Mouse (Mus musculus) adrenal gland, adult 2 months (tissue): ENCODE measurements around the gene Mrpl30. TPM values are rescaled to one million over a fixed set of nuclear protein-coding genes. Genes with fewer than 3 reads are reported as not detected.

Experiments
- DNase-seq: peaks from one replicate; pipeline ENCODE4 v3.0.0; 2021
- long read RNA-seq: library from polyadenylated mRNA; stranded (forward); transcript quantifications from one replicate; pipeline ENCODE4 v2.0.0, GENCODE M21; 2021
- polyA plus RNA-seq: library from polyadenylated mRNA; depleted of rRNA; stranded (reverse); fragments of >200 nt; gene quantifications from 2 replicates; pipeline ENCODE4 v1.2.3, GENCODE M21; 2012; rRNA removed
- total RNA-seq, 2 experiments: library from RNA; stranded (reverse); gene quantifications; 2 replicates each; pipeline ENCODE4 v1.2.3; 2021

Gene Mrpl30
- total RNA-seq (100 to 1,000 TPM; 215 to 228 TPM), polyA plus RNA-seq (46.2 and 56.0 TPM in 2 replicates)
- long read RNA-seq, transcript Mrpl30-205 (5 exons, 662 nt): minor isoform, 22 of 196 reads
- long read RNA-seq, transcript Mrpl30-201 (6 exons, 969 nt): major isoform, 37 of 196 reads
- long read RNA-seq, partial matches to known transcripts: 1 of 196 reads
- long read RNA-seq, other reads (novel, unspliced or antisense): 131 of 196 reads

DNA sequence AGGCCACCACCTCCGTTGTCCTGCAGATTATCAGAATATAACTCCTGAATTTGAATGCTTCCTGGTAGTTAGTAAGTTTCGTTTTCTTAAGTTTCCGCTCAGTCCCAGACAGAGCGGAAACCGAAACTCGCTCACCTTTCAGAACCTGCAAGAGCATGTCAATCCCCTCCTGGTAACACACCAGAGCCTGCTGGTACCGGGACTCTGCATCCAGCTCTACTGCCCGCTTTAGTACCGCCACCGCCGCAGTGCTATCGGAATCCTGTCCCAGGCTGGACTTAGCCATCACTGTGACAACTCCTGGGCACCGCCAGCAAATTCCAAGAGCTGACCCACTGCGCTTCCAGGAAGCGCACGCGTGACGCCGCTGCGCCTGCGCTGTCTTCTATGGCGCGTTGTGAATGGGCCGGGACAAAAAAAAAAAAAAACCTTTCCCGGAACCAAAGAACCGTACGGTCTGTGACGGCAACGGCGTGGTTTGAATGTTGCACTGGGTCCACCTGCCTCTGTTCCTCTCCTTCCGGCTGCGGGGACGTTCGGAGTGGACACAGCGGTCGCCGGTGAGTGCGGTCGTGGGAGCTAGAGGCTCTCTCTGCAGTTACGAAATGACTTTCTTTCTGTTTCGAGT is at the start of gene Mrpl30, which contains the start of gene Mitd1:
Mrpl30 (plus strand) TSS at position 453 of the 628 bp plus-strand sequence.
Mitd1 (minus strand) TSS at position 387 of the 628 bp plus-strand sequence.
- peak; percentile 94 for DNase-seq

DNA sequence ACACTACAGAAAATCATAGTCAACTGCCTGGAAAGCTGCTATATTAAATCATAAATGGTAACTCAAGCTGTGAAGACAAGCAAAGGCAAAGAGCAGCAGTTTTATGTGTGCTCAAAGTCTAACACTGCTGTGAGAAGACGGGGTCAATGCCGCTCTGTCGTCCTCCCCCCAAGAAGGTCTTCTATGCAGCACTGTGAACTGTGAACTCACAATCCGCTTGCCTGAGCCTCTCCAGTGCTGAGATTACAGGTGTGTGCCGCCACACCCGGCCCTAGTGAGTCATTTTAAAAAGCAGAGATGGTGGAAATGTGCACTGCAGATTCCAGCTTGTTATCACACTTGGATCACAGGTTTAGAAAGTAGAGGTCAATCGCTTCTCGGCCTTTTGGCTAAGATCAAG is 43.4 kb upstream of the Mrpl30 start:
- no peak for DNase-seq

DNA sequence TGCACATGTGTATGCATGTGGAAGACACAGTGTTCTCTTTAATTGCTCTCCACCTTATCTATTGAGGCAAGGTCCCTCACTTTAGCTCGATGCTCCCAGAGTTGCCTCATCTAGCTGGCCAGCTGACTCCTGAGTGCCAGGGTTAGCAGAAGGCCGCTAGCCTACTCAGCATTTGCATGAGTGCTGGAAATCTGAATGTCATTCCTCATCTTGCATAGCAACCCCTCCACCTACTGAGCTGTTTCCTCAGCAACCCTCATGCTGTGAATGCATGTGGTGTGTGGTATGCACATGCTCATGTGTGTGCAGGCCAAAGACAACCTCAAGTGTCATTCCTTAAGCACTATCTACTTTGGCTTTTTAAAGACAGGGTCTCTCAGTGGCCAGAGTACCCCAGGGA is 39.6 kb upstream of the Mrpl30 start:
- peak; percentile 20 for DNase-seq

DNA sequence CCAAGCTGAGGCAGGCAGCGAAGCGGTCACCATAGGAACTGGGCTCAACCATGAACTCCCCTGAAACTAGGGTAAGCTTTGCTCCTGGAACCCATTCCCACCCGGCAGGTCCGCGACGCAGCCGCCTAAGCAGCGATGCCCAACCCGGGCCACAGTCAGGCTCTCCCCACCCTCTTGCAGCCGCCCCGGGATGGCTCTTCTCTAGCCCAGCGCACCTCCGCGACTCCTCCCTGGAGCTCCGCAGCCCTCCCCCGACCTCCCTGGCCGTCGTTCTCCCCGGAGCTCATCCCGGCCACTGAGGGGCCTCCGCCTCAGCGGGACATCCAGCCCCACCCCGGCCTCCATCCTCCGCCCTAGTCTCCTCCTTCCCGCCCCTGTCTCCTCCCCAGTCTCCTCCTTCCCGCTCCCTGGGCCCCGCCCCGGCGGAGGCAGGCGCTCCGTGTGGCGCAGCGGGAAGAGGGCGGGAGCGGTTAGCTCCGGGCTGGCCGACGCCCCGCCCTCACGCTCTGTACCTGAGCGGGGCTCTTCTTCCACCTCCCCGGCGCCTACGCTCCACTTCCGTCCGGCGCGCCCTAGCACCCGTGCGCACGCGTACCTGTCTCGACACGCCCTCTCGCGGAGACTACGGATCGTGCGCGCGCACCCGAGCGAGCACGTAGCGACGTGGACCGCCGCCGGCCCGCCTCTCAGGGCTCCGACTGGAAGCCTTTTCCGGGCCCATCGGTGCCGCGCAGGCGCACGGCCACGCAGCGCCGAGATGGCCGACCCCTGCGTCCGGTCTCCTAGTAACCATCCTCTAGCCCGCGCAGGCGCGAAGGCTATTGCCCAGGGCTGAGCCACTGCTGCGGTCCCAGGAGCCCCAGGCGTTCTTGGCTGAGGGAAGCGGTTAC is 25.5 kb upstream of the Mrpl30 start:
- peak; percentile 100 for DNase-seq

DNA sequence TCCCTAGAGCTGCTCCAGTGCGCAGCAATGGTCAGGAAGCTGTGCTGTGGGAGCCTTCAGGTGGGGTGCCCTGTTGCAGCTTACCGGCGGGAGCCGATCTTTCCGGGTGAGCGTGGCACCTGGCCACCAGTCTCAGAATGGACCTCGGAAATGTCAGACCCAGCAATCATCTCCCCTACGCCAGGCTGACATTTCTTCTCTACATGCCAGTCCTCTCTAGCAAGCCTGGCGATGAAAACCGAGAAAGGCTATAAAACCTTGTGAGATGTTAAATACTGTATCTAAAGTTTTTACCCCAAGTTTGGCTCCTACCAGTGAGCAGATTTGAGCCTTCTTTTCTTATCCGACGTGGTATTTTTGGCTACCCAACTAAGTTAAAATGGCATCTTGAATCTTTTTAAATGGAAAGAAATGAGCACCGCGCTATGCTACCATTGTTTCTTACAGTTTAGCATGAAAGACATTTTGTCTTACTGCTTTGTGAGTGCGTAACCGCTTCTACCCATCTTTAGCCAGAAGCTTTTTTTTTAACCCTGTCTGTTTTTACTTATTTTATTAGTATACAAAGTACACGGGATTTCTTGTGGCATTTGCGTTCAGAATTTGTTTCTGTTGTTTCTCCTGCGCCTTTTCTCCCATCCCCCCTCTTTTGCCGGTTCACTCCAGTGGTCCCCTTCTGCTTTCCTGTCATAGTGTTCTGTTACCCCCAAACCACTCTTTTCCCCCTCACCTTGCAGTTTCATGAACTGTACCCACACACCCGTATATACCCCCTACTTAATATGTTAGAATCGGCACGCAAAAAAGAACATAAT is 24.7 kb upstream of the Mrpl30 start:
- DNase-seq: no peak

DNA sequence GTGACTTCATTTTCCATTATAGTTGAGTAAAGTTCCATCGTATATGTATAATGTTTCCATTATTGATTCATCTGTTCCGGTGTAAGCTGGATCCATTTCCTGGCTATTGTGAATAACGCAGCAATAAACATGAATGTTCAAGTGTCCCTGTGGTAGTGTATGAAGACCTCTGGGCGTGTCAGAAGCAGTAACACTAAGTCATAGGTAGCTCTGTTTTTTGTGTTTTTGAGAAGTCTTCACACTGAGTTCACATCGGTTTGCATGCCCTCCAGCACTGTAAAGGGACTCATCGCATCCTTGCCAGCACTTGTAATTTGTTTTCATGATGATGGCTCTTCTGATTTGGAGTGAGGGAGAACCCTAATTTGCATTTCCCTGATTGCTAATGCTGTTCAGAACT is 24.0 kb upstream of the Mrpl30 start, which contains the start of gene Tsga10:
Tsga10 (minus strand) TSS at position 144 of the 400 bp plus-strand sequence.
- DNase-seq: no peak

DNA sequence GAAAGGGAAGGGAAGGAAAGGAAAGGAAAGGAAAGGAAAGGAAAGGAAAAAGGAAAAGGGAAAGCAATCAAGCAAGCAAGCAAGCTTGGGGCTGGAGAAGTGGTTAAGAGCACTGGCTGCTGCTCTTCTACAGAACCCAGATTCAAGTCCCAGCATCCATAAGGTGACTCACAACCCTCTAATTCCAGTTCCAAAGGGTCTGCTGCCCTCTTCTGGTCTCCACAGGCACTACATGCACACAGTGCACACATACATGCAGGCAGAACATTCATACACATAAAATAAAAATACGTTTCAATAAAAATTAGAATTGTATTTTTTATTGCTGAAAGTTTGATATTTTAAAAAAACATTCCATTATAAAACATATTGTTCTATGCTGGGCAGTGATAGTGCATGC is 23.2 kb upstream of the Mrpl30 start:
- peak; percentile 62 for DNase-seq

DNA sequence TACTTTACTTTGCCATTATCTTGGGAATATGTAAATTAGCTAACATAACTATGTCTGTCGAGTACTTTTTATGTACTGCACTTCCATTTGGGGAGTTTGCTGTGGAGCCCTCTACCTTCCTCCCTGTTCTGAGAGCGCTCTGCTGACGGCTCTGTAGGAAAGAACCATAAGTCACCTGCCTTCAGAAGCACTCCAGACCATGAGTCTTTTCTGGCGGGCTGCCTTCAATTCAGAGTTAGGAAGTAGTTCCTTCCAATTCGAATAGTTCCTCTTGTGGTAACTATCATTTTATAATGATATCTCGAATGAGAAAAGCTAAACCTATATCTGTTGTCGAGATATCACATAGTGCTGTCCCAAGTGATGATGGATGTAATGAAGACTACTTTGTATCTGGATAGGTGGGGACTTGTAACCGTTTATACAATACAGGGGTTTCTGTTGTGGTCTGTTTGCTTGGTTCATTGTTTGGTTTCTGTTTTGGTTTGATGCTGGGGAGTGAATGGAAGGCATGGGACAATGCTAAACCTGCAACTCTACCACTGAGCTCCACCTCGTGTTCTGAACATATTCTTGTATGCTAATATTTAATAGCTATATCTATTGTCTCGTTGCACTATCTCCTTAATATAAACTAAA is 22.5 kb upstream of the Mrpl30 start:
- no peak for DNase-seq

DNA sequence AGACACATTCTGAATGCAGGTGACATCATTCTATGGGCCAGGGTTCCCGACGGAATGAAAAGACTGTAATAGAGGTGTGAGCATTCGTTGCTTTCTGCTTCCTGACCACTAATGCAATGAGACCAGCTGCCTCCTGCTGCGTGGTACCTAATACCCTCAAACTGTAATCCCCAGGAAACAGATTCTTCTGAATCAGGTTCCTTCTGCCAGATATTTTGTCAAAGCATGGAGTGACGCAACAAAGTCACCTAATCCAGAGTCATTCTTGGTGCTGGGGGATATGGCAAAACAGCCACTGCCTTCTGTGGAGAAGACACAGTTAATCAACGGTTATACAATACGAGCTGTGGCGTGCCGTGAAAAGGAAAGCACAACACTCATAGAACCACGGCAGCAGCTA is 21.6 kb upstream of the Mrpl30 start:
- no peak for DNase-seq

DNA sequence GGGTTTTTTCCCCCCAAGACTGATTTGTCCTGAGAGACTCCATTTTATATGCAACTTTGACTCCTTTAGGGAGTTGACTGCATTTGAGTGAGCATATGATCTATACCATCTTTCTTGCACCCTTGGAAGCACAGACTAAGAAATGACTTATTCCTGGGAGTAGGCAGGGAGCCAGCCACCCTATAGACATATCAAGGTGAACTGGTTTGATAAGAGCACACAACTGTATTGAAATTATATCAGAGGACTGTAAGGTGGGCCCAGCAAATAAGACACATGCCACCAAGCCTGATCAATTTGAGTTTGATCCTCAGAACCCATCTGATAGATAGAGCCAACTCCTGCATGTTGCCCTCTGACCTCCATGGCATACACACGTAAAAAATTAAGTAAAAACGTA is 20.9 kb upstream of the Mrpl30 start:
- no peak for DNase-seq

DNA sequence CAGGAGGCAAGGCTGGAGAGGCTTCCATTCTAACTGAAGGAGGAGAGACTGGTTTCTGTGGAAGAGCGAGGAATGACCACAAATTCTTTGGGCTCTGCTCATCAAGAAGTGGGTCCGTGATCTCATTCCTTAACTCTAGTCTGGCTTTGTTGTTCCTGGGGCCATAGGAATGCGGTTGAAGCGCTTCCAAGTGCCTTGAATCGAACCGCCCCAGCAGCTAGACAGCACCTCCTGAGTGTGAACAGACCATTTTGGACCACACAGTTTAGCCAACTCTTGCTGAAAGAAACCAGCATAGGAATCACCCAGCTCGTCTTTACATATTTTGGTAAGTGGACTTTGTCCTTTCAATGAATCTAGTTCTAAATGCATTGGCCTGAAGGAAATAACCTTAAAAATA is 18.6 kb upstream of the Mrpl30 start, which contains the start of gene Lipt1:
Lipt1 (plus strand) TSS at position 35 of the 400 bp plus-strand sequence.
- no peak for DNase-seq

DNA sequence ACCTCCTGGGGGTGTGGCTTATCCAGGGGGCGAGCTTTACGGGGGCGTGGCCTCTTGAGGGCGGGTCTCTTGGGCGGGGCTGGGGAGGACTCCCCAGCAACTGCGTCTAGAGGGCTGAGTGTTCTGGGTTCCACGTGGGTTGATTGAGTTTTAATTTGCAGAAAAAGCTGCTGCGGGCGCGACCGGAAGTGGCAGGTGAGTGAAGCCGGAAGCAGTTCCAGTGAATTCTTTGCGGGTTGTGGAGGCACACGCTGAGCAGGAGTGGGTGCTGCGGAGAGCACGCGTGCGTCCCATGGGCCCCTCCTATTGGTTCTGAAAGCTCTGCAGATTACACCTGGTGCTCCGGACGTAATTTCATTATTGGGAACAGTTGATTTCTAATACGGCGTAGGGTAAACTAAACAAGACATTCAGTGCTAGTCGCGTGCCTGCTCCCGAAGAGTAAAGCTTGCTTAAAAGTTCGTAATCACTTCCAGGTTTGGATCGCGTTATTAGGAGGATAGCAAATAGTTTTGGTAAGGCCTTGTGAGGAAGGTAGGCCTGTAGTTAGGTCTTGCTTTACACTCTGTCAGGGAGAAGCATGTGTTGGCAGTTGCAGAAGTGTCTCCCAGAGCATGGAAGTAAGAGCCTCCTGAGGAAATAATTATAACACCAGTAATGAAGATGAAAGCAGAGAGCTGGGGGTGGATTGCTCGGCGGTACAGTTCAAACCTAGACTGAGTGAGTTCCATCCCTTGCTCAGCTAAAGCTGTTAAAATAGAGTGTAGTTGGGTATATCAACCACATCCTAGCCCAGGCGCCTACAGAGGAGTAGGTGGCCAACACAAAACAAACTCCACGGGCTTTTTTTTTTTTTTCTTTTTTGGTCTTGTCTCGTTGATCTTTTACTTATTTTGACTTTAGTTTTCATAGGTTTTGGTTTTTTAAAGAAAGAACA is 17.9 kb upstream of the Mrpl30 start:
- peak; percentile 92 for DNase-seq

DNA sequence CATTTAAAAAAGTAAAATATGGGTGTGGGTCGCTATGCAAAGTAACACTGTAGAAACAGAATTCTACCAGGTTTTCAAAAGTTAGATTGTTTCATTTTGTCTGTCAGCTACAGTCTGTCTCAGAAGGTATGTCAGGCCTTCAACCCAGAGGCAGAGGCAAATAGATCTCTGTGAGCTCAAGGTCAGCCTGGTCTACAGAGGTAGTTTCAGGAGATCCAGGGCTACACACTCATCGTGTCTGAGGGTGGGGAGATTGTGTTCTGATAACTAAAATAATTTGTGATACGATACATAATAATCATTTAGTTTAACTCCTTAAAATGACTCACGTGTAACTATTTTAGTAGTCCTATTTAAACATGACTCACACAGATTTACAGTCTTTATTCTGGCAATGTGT is 17.1 kb upstream of the Mrpl30 start:
- no peak for DNase-seq

DNA sequence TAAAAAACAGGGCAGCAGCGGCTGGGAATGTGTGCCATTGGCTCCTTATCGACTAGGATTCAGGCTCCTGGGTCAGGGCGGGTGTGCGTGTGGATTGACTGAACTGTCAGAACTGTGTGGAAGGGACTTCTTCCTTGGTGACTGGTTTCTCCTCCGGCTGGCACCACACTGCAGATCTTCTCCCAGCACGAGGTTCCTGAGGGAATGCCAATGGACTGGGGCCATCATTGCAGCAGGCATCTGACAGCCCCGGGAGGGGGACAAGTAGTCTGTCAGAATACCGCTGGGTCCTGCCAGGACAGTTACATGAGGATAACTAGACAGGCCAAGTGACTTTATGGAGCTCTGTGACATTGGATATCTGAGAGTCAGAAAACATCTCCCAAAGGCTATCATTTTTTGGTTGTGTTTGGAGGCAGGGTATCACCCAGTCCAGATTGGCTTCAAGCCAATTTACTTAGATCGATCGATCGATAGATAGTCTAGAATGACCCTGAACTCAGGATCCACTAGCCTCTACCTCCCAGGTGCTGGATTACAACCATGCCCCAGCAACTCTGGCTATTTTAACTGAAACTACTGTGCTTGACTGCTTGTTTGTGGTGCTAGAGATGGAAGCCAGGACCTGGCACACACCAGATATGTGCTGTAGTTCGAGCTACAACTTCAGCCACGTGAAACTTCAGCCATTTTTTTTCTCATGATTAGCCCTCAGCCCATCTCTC is 12.4 kb upstream of the Mrpl30 start:
- peak; percentile 33 for DNase-seq

DNA sequence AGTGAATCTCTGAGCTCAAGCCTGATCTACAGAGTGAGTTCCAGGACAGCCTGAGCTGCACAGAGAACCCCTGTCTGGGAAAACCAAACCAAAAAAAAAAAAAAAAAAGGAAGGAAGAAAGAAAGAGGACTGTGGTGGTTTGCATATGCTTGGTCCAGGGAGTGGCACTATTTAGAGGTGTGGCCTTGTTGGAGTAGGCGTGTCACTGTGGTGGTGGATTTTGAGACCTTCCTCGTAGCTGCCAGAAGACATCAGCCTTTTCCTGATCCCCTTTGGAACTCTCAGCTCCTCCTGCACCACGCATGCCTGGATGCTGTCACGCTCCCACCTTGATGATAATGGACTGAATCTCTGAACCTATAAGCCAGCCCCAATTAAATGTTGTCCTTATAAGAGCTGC is 6.9 kb upstream of the Mrpl30 start:
- no peak for DNase-seq

DNA sequence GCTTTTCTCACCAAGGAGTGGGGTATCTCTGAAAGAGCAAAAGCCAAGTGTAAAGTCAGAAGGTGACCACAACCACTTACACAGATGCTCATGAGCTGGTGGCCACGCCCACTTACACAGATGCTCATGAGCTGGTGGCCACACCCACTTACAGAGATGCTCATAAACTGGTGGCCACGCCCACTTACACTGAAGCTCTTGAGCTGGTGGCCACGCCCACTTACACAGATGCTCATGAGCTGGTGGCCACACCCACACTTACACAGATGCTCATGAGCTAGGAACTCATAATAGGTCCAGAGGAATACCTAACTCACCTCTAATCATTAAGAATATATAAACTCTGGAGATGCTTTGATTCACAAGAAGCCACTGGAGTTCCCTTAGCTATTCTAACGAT is 5.8 kb upstream of the Mrpl30 start:
- DNase-seq: no peak

DNA sequence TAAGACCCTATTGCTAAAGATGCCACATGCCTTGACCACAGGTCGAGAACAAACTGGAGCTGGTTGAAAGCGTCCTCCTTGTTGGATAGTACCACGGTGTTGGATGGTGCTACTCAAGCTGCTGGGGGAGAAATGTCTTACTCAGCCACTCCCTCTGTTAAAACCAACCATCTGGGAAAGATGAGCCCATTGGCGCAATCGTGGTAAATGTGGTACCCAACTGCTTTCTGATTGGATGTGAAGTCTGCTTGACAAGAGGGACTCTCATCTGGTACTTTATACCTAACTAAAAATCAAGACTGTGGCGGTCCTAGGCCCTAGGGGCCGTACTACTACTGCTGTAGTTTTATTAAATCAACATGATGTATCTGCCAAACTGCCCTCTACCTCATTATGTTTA is 1.1 kb upstream of the Mrpl30 start:
- no peak for DNase-seq

DNA sequence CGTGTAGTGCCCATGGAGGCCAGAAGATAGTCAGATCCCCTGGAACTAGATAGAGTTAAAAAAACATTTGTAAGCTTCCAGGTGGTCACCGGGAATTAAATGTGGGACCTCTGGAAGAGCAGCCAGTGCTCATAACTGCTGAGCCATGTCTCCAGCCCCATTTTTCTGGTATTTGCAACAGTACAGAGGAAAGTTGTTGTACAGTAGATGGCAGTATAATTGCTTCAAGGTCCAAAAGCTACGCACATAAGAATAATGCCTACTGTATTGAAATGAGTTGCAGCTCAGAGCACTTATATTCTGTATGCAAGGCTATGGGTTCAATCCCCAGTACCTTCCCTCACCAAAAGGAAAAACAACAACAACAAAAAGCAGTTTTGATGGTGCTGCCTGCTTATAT is 1.1 kb downstream of the Mrpl30 start:
- no peak for DNase-seq

DNA sequence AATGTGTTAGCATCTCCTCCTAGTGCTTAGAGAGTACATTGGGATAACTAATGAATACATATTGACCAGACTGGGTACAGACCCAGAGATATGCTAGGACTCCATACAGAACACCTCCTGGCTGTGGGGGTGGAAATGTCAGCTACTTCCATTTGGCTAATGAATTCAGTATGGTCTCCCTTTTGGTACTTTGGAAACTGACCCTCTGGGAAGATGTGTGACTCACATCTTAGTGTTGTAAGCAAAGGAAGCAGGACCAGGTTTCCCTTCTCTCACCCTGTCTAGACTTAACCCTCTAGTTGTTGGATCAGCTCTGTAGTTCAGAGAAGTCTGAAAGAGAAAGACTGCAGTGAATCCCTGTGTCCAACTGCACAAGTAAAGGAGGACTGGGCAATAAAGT is 4.3 kb downstream of the Mrpl30 start:
- DNase-seq: no peak

DNA sequence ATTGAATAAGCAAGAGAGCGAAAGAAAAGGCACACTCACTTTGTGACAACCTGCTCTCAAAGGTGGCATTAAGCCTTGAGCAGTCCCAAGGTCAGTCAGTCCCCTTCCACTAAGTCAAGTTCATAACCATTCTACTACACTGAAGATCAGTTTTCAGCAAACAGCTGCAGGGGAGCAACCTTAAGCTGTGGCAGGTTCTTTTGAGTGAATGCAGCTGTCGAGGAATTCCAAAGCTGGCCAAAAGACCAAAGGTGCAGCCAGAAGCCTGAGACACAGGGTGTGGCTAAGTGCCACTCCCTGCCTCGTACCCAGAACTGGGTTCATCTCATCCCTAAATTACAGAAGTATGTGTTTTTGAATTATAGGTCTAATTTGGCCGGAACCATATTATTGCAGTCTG is 9.5 kb downstream of the Mrpl30 start:
- DNase-seq: no peak
